Mouse (Mus musculus) lung, adult 2 months (tissue): Measurements from ENCODE around the gene Gprin2. TPM values are rescaled to one million over a fixed set of nuclear protein-coding genes. Genes with fewer than 3 reads are reported as not detected.

Experiments
- DNase-seq: peaks from one replicate; pipeline ENCODE4 v3.0.0; 2022
- H3K4me1 ChIP-seq: fragments of 200-500 bp; 2 replicates; pipeline ENCODE4 v1.6.1; 2011; ENCODE audit warnings: low read length; ENCODE audit not compliant: control insufficient read depth, insufficient read depth
- H3K4me3 ChIP-seq: fragments of 200-500 bp; replicated peaks from 2 replicates; pipeline ENCODE3; 2011; ENCODE audit warnings: low read depth, mild to moderate bottlenecking, control low read depth, low read length; ENCODE audit errors: extremely low read depth
- CTCF ChIP-seq: fragments of 200-500 bp; IDR thresholded peaks from 2 replicates; pipeline ENCODE4 v1.5.1; 2011; ENCODE audit warnings: mild to moderate bottlenecking, low read length, control low read depth; ENCODE audit not compliant: insufficient read depth
- POLR2A ChIP-seq: fragments of 200-500 bp; IDR thresholded peaks from 2 replicates; pipeline ENCODE4 v1.6.1; 2011; ENCODE audit warnings: low read depth, mild to moderate bottlenecking, control low read depth, low read length, borderline replicate concordance; ENCODE audit errors: extremely low read depth
- WGBS: fragments of 180-500 bp; shearing (Covaris S2); methylation state at CpG from one replicate; pipeline ENCODE4 v1.1.7; 2018; 5-methylcytosine and 5-hydroxymethylcytosine counted together
- polyA plus RNA-seq: library from polyadenylated mRNA; depleted of rRNA; stranded (reverse); fragments of >200 nt; gene quantifications from 2 replicates; pipeline ENCODE4 v1.2.3, GENCODE M21; 2012

Gprin2 gene
- polyA plus RNA-seq, 1 experiment: 0.15 TPM

DNA sequence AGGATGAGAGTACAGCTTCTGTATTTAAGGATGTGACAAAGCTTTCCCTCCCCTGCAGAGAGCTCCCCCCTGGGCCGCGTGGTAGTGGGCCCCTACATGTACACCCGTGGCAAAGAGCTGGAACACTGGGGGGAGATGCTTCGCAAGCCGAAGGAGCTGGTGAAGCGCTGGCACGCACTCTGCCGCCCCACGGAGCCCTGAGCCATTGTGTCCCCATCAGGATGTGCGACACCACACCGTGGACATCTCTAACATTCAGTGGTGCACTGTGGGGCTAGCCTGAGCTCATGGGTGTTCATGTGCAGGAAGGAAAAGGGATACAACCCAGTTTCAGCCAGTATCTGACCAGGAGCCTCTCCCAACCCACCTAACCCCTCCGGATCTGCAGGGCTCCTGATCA, 26.5 kb upstream of the Gprin2 start:
- 81% methylated on average over 12 of the region's 12 CpGs for WGBS
- no peak for DNase-seq
- Histone ChIP-seq H3K4me3 (no peak overlapping the region), H3K4me1 (peaks cover 9% of the 10 kb centered on the region; the same call in 1 of the 2 replicates)
- TF ChIP-seq CTCF (no peak), POLR2A (no peak)

GRCm38 (mm10) chr14:34226566-34226965, 25.1 kb upstream of the Gprin2 start:
- TF ChIP-seq CTCF (no peak), POLR2A (no peak)
- no peak for DNase-seq
- whole genome bisulfite sequencing: 53% methylated on average over 4 of the region's 4 CpGs
- Histone ChIP-seq H3K4me1 (peaks cover 13% of the 10 kb centered on the region; the same call in 1 of the 2 replicates), H3K4me3 (no peak overlapping the region)

- no peak for DNase-seq
- Histone ChIP-seq H3K4me3 (no peak overlapping the region), H3K4me1 (peaks cover 13% of the 10 kb centered on the region; the same call in 1 of the 2 replicates)
- WGBS: 88% methylated on average over 9 of the region's 9 CpGs
- TF ChIP-seq CTCF (no peak), POLR2A (no peak)
Measured at GRCm38 (mm10) chr14:34225986-34226385, 24.5 kb upstream of the Gprin2 start.

DNA sequence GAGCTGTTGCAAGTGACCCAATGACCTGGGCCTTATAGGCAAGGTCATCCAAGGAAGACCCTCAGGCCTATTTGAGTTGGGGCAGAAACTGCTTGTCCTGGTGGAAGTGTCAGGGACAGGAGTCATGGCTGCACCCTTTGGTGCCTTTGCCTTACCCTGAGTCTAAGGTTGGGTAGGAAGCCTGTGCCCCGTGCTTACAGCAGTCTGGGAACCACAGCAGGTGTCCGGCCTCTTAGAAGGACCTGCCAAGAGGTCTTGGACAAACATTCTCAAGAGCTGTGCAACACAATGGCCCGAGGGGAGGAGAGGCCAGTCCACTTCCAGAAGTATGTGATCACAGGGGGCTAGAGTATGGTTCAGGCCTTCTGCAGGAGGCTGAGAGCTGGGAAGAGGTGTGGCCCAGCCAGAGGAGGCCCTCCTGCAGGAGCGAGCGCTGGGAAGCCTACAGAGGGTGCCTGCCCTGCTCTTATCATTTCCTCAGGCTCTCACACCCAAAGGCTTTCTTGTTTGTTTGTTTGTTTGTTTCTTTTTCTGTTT, 22.0 kb upstream of the Gprin2 start:
- WGBS: 51% methylated on average over 5 of the region's 5 CpGs
- H3K4me1 ChIP-seq: peaks cover 17% of the 10 kb centered on the region
- peak; percentile 43 for DNase-seq
- no peak overlapping the region for H3K4me3 ChIP-seq
- TF ChIP-seq CTCF (no peak), POLR2A (no peak)

DNA sequence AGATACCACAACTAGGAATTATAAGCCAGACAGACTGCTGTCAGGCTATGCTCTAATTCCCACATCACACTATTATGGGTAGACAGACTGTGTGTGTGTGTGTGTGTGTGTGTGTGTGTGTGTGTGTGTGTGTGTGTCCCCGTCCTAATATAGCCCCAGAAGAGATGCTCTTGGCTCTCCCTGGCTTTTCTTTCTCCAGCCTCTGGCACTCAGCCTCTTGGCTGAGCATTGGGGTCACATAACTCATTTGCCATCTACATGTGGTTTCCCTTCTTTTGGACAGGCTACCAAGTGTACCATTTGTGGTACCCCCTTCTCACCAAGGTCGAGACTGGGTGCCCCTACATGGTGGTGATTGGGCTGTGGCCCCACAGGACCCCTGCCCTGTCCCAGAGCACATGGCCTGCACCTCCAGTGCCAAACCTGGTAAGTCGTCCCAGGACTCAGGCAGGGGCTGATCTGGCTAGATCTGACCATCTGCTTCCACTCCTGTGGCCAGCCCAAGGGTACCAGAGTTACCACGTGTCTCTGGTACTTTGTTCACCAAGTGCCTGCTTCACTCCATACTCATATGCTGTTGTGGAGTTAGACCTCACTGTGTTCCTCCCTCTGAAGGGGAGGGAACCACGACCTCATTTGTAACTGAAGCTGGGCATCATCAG, 20.1 kb upstream of the Gprin2 start:
- Histone ChIP-seq H3K4me3 (no peak overlapping the region), H3K4me1 (peaks cover 17% of the 10 kb centered on the region)
- TF ChIP-seq CTCF (no peak), POLR2A (no peak)
- WGBS: 63% methylated on average over 5 of the region's 5 CpGs
- no peak for DNase-seq

DNA sequence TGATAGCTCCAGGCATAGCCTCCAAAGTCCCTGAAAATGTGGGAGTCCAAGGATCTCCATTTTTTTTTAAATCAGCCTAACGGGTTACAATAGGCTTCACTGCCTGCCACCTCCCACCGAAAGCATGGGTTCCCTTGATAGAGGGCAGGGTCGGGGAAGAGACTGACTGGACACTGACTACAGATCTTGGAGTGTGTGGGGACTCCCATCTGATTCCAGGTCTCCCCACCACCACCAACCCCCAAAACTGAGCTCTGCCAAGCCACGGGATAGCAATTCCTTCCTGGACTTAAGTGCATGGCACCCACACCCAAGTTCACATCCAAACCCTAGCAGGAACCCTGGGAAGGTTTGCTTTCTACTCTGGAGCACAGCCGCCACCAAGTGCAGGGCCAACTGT, 19.0 kb upstream of the Gprin2 start:
- DNase-seq: no peak
- WGBS: 55% methylated on average over 5 of the region's 5 CpGs
- Histone ChIP-seq H3K4me1 (peaks cover 15% of the 10 kb centered on the region), H3K4me3 (no peak overlapping the region)
- TF ChIP-seq POLR2A (no peak), CTCF (no peak)

GRCm38 (mm10) chr14:34219786-34220198, 18.3 kb upstream of the Gprin2 start:
- Histone ChIP-seq H3K4me1 (peaks cover 15% of the 10 kb centered on the region), H3K4me3 (peak overlapping the region; percentile 28)
- WGBS: 5% methylated on average over 29 of the region's 29 CpGs
- TF ChIP-seq POLR2A: no peak
- no peak for TF ChIP-seq CTCF
- no peak for DNase-seq

DNA sequence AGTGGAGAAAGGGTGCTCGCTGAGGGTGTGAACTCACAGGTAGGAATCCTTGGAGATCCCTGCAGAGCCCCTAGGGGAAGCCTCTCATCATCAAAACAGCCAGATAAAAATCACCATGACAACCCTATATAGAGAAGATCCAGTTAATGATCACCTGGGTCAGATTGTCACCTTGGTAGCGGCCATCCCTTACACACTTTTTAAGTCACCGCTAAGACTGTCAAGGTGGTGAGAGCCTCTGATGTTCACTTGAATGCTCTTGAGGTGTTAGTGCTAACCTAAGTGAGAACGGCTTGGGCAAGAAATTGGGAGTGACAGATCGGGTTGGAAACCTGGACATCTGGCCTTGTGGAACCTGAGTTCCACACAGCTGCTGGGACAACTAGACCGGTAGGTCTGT, 17.8 kb upstream of the Gprin2 start, which contains the start of gene Syt15:
Gene Syt15 (plus strand): TSS at position 301 of the 400 bp plus-strand sequence.
- DNase-seq: no peak
- peak within 1 kb of the TSS; percentile 28 for H3K4me3 ChIP-seq
- H3K4me1 ChIP-seq: peaks cover 15% of the 10 kb centered on the region
- 76% methylated on average over 6 of the region's 6 CpGs for WGBS
- TF ChIP-seq CTCF: no peak
- TF ChIP-seq POLR2A: no peak

DNA sequence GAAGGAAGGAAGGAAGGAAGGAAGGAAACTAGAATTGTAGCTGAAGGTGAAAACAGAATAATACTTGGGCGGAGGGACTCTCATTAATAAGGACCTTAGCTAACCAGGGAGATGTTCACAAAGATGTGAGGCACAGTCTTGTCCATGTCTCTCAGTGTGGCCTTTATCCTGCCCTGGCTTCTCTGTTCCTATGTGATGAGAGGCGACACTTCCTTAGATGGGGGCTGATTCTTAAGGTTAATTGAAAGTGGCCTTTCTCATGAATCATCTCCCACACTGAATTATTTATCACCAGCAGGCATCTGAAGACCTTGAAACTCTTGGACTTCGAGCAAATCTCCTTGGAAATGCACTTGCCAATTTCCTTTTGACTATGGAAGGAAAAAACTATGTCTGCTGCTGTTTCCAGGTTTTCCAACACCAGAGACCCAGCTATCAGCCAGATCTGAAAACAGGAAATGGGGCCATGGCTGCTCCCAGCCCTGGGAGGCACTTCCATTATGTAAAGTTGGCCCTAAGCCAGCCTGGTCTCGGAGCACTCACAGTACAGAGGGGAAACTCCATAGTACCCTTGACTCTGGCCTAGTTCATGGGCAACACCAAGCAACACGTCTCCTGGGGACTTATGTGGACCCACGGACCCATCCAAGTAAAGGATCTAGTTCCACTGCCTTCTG, 14.1 kb upstream of the Gprin2 start:
- DNase-seq: no peak
- WGBS: 41% methylated on average over 6 of the region's 6 CpGs
- Histone ChIP-seq H3K4me1 (peaks cover 6% of the 10 kb centered on the region; the same call in 1 of the 2 replicates), H3K4me3 (no peak overlapping the region)
- TF ChIP-seq CTCF: no peak
- TF ChIP-seq POLR2A: no peak
